Mouse (Mus musculus) MEL (cell line): Measurements from ENCODE around the gene Phtf2. TPM values are rescaled to one million over a fixed set of nuclear protein-coding genes. Genes with fewer than 3 reads are reported as not detected.

Experiments
- DNase-seq: peaks from one replicate; pipeline ENCODE4 v3.0.0; 2011; ENCODE audit warnings: low read depth, low spot score
- H3K27ac ChIP-seq: 2 replicates; pipeline ENCODE4 v1.5.1; 2012; ENCODE audit warnings: low read depth, mild to moderate bottlenecking, control low read depth, low read length, moderate library complexity; ENCODE audit not compliant: control insufficient read depth
- H3K27me3 ChIP-seq, 2 experiments: fragments of 150-350 bp in 1 of 2; sonication (generic) in 1 of 2; 2 replicates each; pipeline ENCODE4 v1.6.1; 2012; ENCODE audit warnings: low read length in 2 of 2, mild to moderate bottlenecking in 2 of 2, improper control_type of control experiment in 1 of 2, moderate library complexity in 1 of 2; ENCODE audit not compliant: insufficient read depth in 2 of 2, control insufficient read depth in 1 of 2
- H3K36me3 ChIP-seq, 2 experiments: 2 replicates each; pipeline ENCODE4 v1.6.1; 2012 to 2014; ENCODE audit warnings: low read length in 2 of 2, improper control_type of control experiment in 1 of 2, inconsistent platforms in 1 of 2, mild to moderate bottlenecking in 1 of 2; ENCODE audit not compliant: insufficient read depth in 2 of 2, control insufficient read depth in 1 of 2
- H3K4me1 ChIP-seq, 2 experiments: fragments of 150-350 bp in 1 of 2; sonication (generic) in 1 of 2; 2 replicates each; pipeline ENCODE4 v1.6.1; 2012; ENCODE audit warnings: low read length in 2 of 2, improper control_type of control experiment in 1 of 2, mild to moderate bottlenecking in 1 of 2; ENCODE audit not compliant: insufficient read depth in 2 of 2, control insufficient read depth in 1 of 2
- H3K4me3 ChIP-seq, 2 experiments: fragments of 150-350 bp in 1 of 2; sonication (generic) in 1 of 2; 2 replicates each; pipeline ENCODE4 v1.5.1; 2012; ENCODE audit warnings: low read depth in 2 of 2, low read length in 2 of 2, mild to moderate bottlenecking in 2 of 2, moderate library complexity in 2 of 2, control low read depth in 1 of 2, improper control_type of control experiment in 1 of 2; ENCODE audit not compliant: control insufficient read depth in 1 of 2, insufficient read depth in 1 of 2
- H3K79me2 ChIP-seq: 2 replicates; pipeline ENCODE4 v1.6.1; 2012; ENCODE audit warnings: mild to moderate bottlenecking, low read length, moderate library complexity; ENCODE audit not compliant: control insufficient read depth, poor library complexity, insufficient read depth
- H3K9ac ChIP-seq: 2 replicates; pipeline ENCODE4 v1.6.1; 2012; ENCODE audit warnings: low read depth, mild to moderate bottlenecking, control low read depth, low read length, moderate library complexity; ENCODE audit not compliant: control insufficient read depth, poor library complexity, severe bottlenecking
- H3K9me3 ChIP-seq: fragments of 150-350 bp; sonication (generic); replicated peaks from 2 replicates; pipeline ENCODE4 v1.6.1; 2012; ENCODE audit warnings: mild to moderate bottlenecking, low read length, improper control_type of control experiment, moderate library complexity; ENCODE audit not compliant: insufficient read depth
- BHLHE40 ChIP-seq: IDR thresholded peaks from 2 replicates; pipeline ENCODE4 v1.6.1; 2012; ENCODE audit warnings: low read depth, mild to moderate bottlenecking, inconsistent platforms, low read length, improper control_type of control experiment, borderline replicate concordance
- CTCF ChIP-seq, 3 experiments: IDR thresholded peaks in 2 of 3; conservative IDR thresholded peaks in 1 of 3; 2 replicates each; pipeline ENCODE4 v1.5.1; 2011 to 2012; ENCODE audit warnings: low read length in 3 of 3, low read depth in 2 of 3, mild to moderate bottlenecking in 2 of 3, improper control_type of control experiment in 1 of 3, inconsistent platforms in 1 of 3, mixed read lengths in 1 of 3, moderate library complexity in 1 of 3; ENCODE audit not compliant: control insufficient read depth in 1 of 3, insufficient read depth in 1 of 3, poor library complexity in 1 of 3, severe bottlenecking in 1 of 3
- ELF1 ChIP-seq: IDR thresholded peaks from 2 replicates; pipeline ENCODE4 v1.6.1; 2014; ENCODE audit warnings: low read depth, mild to moderate bottlenecking, inconsistent platforms, low read length, improper control_type of control experiment, moderate library complexity
- ETS1 ChIP-seq: IDR thresholded peaks from 2 replicates; pipeline ENCODE4 v1.6.1; 2012; ENCODE audit warnings: low read depth, mild to moderate bottlenecking, inconsistent platforms, low read length, improper control_type of control experiment, moderate library complexity
- GABPA ChIP-seq: IDR thresholded peaks from 2 replicates; pipeline ENCODE4 v1.6.1; 2012; ENCODE audit warnings: low read depth, mild to moderate bottlenecking, inconsistent platforms, low read length, improper control_type of control experiment, moderate library complexity
- HCFC1 ChIP-seq: IDR thresholded peaks from 2 replicates; pipeline ENCODE4 v1.6.1; 2012; ENCODE audit warnings: low read depth, mild to moderate bottlenecking, inconsistent platforms, low read length, improper control_type of control experiment, moderate library complexity
- JUND ChIP-seq: IDR thresholded peaks from 2 replicates; pipeline ENCODE4 v1.6.1; 2011; ENCODE audit warnings: low read depth, mild to moderate bottlenecking, improper control_type of control experiment, low read length
- MAFK ChIP-seq: IDR thresholded peaks from 2 replicates; pipeline ENCODE4 v1.6.1; 2011; ENCODE audit warnings: low read depth, mild to moderate bottlenecking, low read length, improper control_type of control experiment, borderline replicate concordance
- MAZ ChIP-seq: IDR thresholded peaks from 2 replicates; pipeline ENCODE4 v1.6.1; 2012; ENCODE audit warnings: low read depth, mild to moderate bottlenecking, inconsistent platforms, low read length, improper control_type of control experiment
- MEF2A ChIP-seq: IDR thresholded peaks from 2 replicates; pipeline ENCODE4 v1.6.1; 2014; ENCODE audit warnings: low read depth, mild to moderate bottlenecking, inconsistent platforms, low read length, improper control_type of control experiment; ENCODE audit not compliant: poor library complexity, insufficient replicate concordance, severe bottlenecking; ENCODE audit errors: extremely low read depth
- MXI1 ChIP-seq: IDR thresholded peaks from 2 replicates; pipeline ENCODE4 v1.6.1; 2011; ENCODE audit warnings: mild to moderate bottlenecking, low read depth, low read length, improper control_type of control experiment
- MYB ChIP-seq: IDR thresholded peaks from 2 replicates; pipeline ENCODE4 v1.6.1; 2011; ENCODE audit warnings: mild to moderate bottlenecking, low read depth, low read length, improper control_type of control experiment
- MYC ChIP-seq: IDR thresholded peaks from 2 replicates; pipeline ENCODE4 v1.6.1; 2011; ENCODE audit warnings: low read depth, mild to moderate bottlenecking, low read length, improper control_type of control experiment, moderate library complexity
- NELFE ChIP-seq: IDR thresholded peaks from 2 replicates; pipeline ENCODE4 v1.6.1; 2011; ENCODE audit warnings: low read depth, low read length, improper control_type of control experiment
- NRF1 ChIP-seq: IDR thresholded peaks from 2 replicates; pipeline ENCODE4 v1.6.1; 2014; ENCODE audit warnings: low read depth, mild to moderate bottlenecking, inconsistent platforms, low read length, improper control_type of control experiment, moderate library complexity; ENCODE audit not compliant: poor library complexity, insufficient read depth, severe bottlenecking
- POLR2A ChIP-seq, 2 experiments: IDR thresholded peaks; 2 replicates each; pipeline ENCODE4 v1.6.1; 2011 to 2012; ENCODE audit warnings: low read length in 2 of 2, mild to moderate bottlenecking in 2 of 2, control low read depth in 1 of 2, improper control_type of control experiment in 1 of 2, low read depth in 1 of 2, moderate library complexity in 1 of 2; ENCODE audit not compliant: control insufficient read depth in 1 of 2, insufficient read depth in 1 of 2, poor library complexity in 1 of 2
- POLR2AphosphoS2 ChIP-seq: IDR thresholded peaks from 2 replicates; pipeline ENCODE4 v1.6.1; 2011; ENCODE audit warnings: low read length, improper control_type of control experiment
- POLR2AphosphoS5 ChIP-seq: IDR thresholded peaks from 2 replicates; pipeline ENCODE4 v1.6.1; 2012; ENCODE audit warnings: low read depth, borderline replicate concordance, mild to moderate bottlenecking, inconsistent platforms, low read length, moderate library complexity, mixed read lengths
- RAD21 ChIP-seq: IDR thresholded peaks from 2 replicates; pipeline ENCODE4 v1.6.1; 2011; ENCODE audit warnings: mild to moderate bottlenecking, low read depth, low read length, improper control_type of control experiment
- RCOR1 ChIP-seq: IDR thresholded peaks from 2 replicates; pipeline ENCODE4 v1.6.1; 2012; ENCODE audit warnings: low read depth, mild to moderate bottlenecking, inconsistent platforms, low read length, improper control_type of control experiment
- SIN3A ChIP-seq: IDR thresholded peaks from 2 replicates; pipeline ENCODE4 v1.6.1; 2012; ENCODE audit warnings: low read length, improper control_type of control experiment, inconsistent platforms
- TBP ChIP-seq: IDR thresholded peaks from 2 replicates; pipeline ENCODE4 v1.8.0; 2011; ENCODE audit warnings: low read depth, low read length, improper control_type of control experiment
- TCF12 ChIP-seq: IDR thresholded peaks from 2 replicates; pipeline ENCODE4 v1.6.1; 2014; ENCODE audit warnings: low read depth, mild to moderate bottlenecking, inconsistent platforms, low read length, improper control_type of control experiment, moderate library complexity
- UBTF ChIP-seq: IDR thresholded peaks from 2 replicates; pipeline ENCODE4 v1.6.1; 2012; ENCODE audit warnings: low read depth, mild to moderate bottlenecking, inconsistent platforms, low read length, improper control_type of control experiment, moderate library complexity, borderline replicate concordance; ENCODE audit not compliant: insufficient read depth
- USF1 ChIP-seq: IDR thresholded peaks from 2 replicates; pipeline ENCODE4 v1.6.1; 2014; ENCODE audit warnings: low read depth, mild to moderate bottlenecking, inconsistent platforms, low read length, improper control_type of control experiment, moderate library complexity
- USF2 ChIP-seq, 2 experiments: IDR thresholded peaks; 2 replicates each; pipeline ENCODE4 v1.6.1; 2011 to 2012; ENCODE audit warnings: improper control_type of control experiment in 2 of 2, low read length in 2 of 2, borderline replicate concordance in 1 of 2, inconsistent platforms in 1 of 2, low read depth in 1 of 2, mild to moderate bottlenecking in 1 of 2; ENCODE audit not compliant: insufficient read depth in 1 of 2
- ZC3H11A ChIP-seq: IDR thresholded peaks from 2 replicates; pipeline ENCODE4 v1.6.1; 2012; ENCODE audit warnings: low read depth, mild to moderate bottlenecking, inconsistent platforms, low read length, improper control_type of control experiment
- ZKSCAN1 ChIP-seq: IDR thresholded peaks from 2 replicates; pipeline ENCODE4 v1.6.1; 2012; ENCODE audit warnings: low read depth, mild to moderate bottlenecking, inconsistent platforms, low read length, improper control_type of control experiment, moderate library complexity
- polyA plus RNA-seq, 2 experiments: library from polyadenylated mRNA; stranded (reverse) in 1 of 2; unstranded in 1 of 2; fragments of >175 nt in 1 of 2; fragments of >200 nt in 1 of 2; gene quantifications; 2 replicates each; pipeline versions ENCODE4 v1.2.1 to v1.2.4; 2012; ENCODE audit warnings: low replicate concordance in 2 of 2, low read depth in 1 of 2; ENCODE audit not compliant: insufficient read length in 2 of 2, insufficient read depth in 1 of 2, missing spikeins in 1 of 2
- total RNA-seq: library from RNA; depleted of rRNA; stranded (reverse); fragments of 300-350 nt; gene quantifications from 2 replicates; pipeline ENCODE4 v1.2.3, GENCODE M21; 2012

The Phtf2 gene
- total and polyA plus RNA-seq, 3 experiments, result 20.0 TPM; not detected in 1

DNA sequence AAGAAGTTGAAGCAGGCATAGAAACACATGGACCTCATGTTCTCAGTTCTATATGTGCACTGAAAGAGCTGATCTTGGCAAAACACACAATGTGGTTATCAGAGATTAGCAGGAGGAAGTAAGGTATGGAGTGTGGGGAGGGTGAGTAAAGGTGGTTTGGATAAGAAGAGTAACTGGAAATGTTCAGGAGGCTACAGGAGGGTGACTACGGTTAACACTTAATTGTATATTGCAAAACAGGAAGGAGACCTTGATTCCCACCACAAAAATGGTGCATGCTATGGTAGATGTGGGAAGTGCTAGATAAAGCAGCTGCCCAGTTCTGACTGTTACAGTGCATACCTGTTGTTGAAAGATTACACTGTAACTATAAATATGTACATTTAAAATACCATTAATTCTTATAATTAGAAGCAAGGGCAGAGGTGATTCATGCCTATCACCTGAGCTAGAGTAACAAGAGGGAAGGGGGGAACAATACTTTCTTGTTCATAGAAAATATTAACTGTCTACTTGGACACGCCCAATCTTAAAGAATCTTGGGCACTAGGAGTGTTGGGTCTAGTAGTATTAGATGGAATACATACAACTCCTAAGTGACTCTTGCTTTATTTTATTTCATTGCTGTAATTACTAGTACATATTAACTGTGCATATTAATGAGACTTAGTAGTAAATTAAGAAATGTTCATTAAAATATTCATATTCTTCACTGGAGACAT is 15.7 kb upstream of the Phtf2 start (continued):
- TF ChIP-seq MAFK (peak; percentile 98), UBTF (no peak), ETS1 (peak; percentile 99), RCOR1 (peak; percentile 98), USF1 (no peak), MAZ (peak; percentile 91), MXI1 (peak; percentile 97), JUND (no peak), NELFE (no peak), POLR2AphosphoS2 (no peak), TBP (no peak; the same call in 1 of the 2 replicates), RAD21 (no peak), MEF2A (peak; percentile 98), MYB (peak; percentile 97), ELF1 (peak; percentile 79), GABPA (no peak), CTCF (IDR thresholded peaks at IDR 0.05 in 2 of 3, conservative IDR thresholded peaks at IDR 0.05 in 1 of 3; ENCODE audit: control insufficient read depth in 1 of 3, insufficient read depth in 1 of 3, low read depth in 2 of 3, low read length in 3 of 3, poor library complexity in 1 of 3, severe bottlenecking in 1 of 3) (no peak), ZKSCAN1 (no peak), MYC (peak; percentile 99), TCF12 (peak; percentile 99)

DNA sequence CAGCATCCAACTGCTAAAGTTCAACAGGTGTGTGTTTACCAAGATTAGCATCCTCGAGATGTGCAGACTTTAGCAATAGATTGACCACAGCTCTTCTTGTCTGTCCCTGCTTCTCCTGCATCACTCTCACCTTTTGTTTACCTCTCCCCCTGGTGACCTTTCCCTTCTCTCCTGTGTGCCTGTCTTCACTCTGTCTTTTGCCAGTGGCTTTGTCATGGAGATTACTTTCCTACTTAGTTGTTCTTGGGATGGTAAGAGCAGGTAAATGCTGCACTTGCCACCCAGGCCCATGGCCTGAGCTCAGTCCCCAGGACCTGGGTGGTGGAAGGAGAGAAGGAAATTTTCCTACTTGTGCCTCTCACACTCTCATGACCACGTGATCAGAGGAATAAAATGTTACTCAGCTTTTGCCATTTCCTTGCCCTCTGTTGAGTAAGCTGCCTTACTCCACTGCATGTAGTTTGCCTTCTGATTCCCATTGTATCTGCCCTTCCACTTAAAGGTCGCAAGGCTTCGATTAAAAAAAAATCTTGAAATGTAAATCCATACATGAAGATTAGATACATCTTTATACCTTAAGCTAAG is 2.2 kb upstream of the Phtf2 start:
- Histone ChIP-seq H3K79me2 (peaks cover 47% of the 10 kb centered on the region), H3K9ac (peak overlapping the region; percentile 19; the same call in 1 of the 2 replicates), H3K27ac (no peak overlapping the region), H3K27me3 (no peaks in the 10 kb centered on the region), H3K36me3 (peaks cover 2 to 31% of the 10 kb centered on the region in 2 experiments), H3K4me1 (peaks cover 18 to 19% of the 10 kb centered on the region in 2 experiments), H3K4me3 (peak overlapping the region; percentile 10 to 90), H3K9me3 (no peaks in the 10 kb centered on the region)
- no peak for TF ChIP-seq ELF1
- no peak for TF ChIP-seq CTCF (IDR thresholded peaks at IDR 0.05 in 2 of 3, conservative IDR thresholded peaks at IDR 0.05 in 1 of 3; ENCODE audit: control insufficient read depth in 1 of 3, insufficient read depth in 1 of 3, low read depth in 2 of 3, low read length in 3 of 3, poor library complexity in 1 of 3, severe bottlenecking in 1 of 3)
- no peak for TF ChIP-seq USF2 (IDR thresholded peaks at IDR 0.05; ENCODE audit: borderline replicate concordance in 1 of 2, insufficient read depth in 1 of 2, low read depth in 1 of 2, low read length in 2 of 2)
- no peak for TF ChIP-seq NRF1
- TF ChIP-seq MXI1, result no peak
- no peak for TF ChIP-seq JUND
- no peak for TF ChIP-seq HCFC1
- TF ChIP-seq ZKSCAN1, result no peak
- no peak for TF ChIP-seq ZC3H11A
- TF ChIP-seq USF1, result no peak
- no peak for TF ChIP-seq RAD21
- no peak for TF ChIP-seq TCF12
- TF ChIP-seq MAFK, result no peak
- no peak for TF ChIP-seq POLR2AphosphoS5
- TF ChIP-seq POLR2AphosphoS2, result no peak
- TF ChIP-seq MEF2A, result no peak
- no peak for TF ChIP-seq MYC
- TF ChIP-seq BHLHE40, result no peak
- TF ChIP-seq POLR2A (IDR thresholded peaks at IDR 0.05; ENCODE audit: control insufficient read depth in 1 of 2, insufficient read depth in 1 of 2, low read depth in 1 of 2, low read length in 2 of 2, poor library complexity in 1 of 2), result no peak
- TF ChIP-seq SIN3A, result no peak
- no peak for DNase-seq
